Mouse (Mus musculus) c-Kit-positive CD71-negative TER-119-negative erythroid progenitor cells, embryonic 14.5 days (primary cell): ENCODE data around the gene 9530003J23Rik.
"Not testable (repeated sequence)": the region's sequence is repeated elsewhere in the genome, so short reads cannot be mapped to it uniquely, and the experiment has no call there.

Experiments
- DNase-seq: peaks from one replicate; pipeline ENCODE4 v3.0.0-alpha.2; 2013; ENCODE audit warnings: low read depth

Gene 9530003J23Rik

DNA sequence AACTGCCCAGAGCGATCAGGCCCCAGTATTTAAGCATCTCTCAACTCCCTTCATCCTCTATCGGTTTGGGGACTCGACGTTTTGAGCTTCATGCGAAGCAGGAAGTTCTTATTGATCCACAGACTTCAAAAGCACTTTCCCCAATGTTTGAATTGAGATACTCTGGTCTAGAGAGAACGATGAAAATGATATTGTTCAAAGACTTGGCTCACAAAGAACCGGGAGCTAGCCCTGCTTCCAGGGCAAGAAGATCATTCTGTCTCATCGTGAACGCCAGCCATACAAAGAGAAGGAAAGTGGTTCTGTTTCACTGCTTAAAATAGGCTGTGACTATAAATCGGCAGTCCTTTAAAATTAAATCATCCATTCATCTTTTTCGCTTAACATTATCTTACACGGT is at the start of gene 9530003J23Rik:
Gene 9530003J23Rik (minus strand): TSS at position 101 of the 400 bp plus-strand sequence.
- no peak for DNase-seq

DNA sequence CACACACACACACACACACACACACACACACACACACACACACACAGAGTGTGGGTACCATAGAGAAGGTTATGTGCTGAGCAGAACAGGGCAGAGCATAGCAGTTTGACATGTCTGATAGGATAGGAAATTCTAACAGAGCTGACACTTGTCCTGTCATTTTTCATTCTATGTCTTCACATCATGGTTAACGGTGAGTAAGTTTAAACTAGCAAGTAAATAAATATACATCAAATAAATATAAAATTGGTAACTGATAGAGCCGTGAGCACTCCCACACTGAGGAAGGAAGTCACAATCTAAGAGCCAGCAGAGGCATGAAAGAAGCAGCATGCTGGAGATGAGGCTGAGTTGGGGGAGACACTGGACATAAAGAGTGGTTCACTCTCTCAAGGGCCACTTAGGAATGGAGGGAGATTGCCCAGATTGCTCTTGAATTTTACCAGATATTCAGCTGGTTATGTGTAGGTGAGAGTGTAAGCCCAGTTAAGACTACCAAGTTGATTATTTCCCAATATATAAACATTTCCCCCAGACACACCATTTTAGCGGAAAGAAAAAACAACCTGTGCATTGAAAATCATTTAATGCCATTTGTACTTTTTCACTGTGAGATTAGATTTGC is 48.8 kb upstream of the 9530003J23Rik start:
- no peak for DNase-seq

DNA sequence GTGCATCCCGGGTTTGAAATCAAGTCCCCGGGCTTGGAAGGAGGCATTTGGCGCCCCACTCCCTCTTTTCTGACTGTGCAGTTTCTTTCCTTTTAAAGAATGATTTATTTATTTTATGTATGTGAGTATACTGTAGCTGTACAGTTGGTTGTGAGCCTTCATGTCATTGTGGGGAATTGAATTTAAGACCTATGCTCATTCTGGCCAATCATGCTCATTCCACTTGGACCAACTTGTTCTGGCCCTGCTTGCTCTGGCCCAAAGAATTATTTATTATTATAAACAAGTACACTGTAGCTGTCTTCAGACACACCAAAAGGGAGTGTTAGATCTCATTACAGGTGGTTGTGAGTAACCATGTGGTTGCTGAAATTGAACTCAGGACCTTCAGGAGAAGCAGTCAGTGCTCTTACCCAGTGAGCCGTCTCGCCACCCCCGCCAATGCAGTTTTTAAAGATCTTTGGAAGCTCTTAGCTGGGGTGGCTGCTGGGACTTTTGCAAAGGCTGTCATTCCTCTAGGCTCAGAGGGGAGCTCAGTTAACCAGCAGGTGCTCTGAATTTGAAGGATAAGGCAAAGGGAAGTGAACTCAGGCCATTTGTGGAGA is 48.0 kb upstream of the 9530003J23Rik start:
- no peak for DNase-seq

DNA sequence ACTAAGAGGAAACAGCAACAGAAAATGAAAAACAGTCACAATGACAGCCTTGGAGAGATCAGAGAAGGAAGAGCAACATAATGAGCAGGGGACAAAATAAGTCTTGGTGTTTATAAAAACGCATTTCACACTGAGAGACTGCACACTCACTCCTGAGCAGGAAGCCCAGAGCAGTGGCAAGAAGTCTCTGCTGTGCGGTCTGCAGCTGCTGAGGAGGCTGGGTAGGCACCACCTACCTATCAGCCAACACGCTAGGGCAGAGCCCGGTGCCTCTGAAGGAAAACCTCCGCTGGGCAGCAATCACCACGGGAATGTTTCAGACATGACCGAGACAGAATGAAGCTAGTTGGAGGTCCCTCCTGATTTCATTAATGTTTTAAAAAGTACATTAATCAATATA is 47.1 kb upstream of the 9530003J23Rik start:
- not testable (repeated sequence) for DNase-seq

DNA sequence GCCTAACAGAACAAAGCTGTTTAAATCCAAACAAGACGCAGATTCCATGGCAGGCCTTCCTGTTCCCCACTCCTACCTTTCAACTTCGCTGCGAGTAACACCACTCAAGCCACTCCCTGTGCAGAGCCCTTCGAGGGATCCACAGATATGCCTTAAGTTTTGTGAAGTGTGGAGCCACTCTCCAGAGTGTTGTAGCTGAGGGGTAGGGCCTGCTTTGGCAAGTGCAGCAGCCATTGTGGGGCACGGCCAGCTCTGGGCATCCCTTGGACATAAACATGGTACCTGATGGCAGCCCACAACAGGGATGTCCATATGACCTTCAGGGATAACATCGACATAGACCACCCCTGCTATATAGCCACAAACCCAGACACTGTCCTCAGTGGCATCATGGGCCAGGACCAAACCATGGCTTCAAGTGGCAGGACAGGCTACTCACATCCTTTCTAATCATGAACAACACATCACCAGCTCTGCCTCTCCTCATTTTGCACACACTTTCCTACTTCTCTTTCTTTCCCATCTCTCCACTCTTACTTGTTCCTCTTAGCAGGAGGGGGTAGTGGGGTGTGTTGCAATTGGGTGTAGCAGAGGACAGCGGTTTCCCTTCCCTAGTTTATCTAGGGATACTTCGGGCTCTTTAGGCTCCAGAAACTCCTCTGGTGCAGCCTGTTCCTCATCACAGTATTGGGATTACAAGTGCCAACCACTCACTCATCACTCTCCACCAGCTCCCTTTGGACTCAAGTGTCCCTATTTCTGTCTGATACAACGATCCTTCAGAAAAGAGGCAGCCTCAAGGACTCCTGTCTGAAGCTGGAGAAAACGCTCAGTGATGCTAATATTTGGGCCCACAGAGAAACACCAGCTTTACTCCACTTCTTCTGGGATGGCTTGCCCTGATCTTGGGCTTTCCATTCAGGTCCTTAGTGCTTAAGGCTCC is 46.3 kb upstream of the 9530003J23Rik start:
- DNase-seq: no peak

DNA sequence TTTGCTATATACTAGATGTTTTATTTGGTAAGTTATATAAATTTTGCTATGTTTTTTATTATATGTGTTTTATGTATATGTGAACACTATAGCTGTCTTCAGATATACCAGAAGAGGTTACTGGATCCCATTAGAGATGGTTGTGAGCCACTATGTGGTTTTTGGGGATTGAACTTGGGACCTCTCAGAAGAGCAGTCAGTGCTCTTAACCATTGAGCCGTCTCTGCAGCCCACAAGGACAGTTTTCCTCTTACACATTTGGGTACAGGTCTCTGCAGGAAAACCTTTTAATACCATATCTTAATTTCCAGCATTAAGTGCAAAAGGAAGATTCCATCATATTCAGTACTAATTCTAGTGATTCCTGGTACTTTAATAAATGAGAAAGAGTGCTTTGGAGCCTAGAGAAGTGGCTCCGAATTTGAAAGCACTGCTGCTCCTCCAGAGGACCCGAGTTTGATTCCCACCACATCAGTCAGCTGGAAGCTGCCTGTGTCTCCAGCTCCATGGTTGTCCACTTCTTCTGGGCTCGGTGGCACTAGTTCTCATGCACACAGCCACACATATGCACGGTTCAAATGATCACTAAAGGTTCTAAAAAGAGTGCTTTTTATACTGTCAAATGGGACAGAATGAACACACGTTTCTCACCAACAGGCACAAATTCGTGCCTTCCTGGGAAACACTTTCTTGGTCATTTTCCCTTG is 45.5 kb upstream of the 9530003J23Rik start:
- DNase-seq: no peak

DNA sequence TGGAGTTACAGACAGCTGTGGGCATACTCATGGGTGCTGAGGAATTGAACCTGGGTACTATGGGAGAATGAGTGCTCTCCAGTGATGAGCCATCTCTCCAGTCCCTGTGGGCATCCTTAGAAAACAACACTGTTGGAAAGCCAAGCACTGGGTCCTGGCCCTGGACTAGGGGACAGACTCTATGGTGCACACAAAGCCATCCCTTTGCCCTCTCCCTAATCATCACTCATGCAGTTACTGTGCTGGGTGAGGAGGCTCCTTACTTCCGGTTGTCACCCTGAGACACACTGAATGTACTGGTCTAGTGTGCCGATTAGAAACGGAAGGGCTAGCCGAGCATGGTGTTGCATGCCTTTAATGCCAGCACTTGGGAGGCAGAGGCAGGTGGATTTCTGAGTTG is 44.7 kb upstream of the 9530003J23Rik start:
- not testable (repeated sequence) for DNase-seq

DNA sequence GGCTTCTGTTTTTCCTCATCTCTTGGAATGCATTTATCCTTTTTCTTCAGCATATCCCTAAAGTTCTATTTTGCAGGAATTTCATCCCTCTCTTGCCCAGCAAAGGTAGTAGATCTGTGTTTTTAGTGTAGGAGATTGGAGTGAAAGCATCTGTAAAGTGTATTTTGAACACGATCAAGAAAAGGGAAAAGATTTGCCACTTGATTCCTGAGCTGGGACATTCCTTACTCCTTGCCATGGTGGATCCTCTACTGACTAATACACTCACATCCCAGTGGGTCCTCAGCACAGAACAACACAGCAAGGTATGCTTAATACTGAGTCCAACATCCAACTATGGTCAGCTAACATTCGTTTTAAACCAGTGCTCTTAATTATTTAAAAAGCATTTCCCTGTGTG is 44.0 kb upstream of the 9530003J23Rik start:
- DNase-seq: no peak

DNA sequence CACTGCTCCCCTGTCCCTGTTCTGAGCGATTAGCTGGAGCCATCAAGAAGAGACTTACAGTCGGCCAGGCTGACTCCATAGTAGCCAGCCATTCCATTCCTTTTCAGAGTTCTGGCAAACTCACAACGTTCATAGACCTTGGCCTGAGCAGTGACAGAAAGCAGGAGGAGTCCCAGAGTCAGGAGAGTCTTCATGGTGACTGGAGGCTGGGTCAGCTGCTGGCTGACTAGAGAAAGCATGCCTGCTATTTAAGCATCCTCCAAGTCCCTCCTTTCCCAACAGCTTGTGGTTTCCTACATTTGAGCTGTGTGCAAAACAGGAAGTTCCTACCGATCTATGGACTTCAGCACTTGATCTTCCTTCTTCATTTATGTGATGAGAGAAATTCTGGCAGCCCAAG is 43.5 kb upstream of the 9530003J23Rik start, which contains the start of gene Lyz2:
Gene Lyz2 (minus strand): TSS at position 273 of the 400 bp plus-strand sequence.
- no peak for DNase-seq

DNA sequence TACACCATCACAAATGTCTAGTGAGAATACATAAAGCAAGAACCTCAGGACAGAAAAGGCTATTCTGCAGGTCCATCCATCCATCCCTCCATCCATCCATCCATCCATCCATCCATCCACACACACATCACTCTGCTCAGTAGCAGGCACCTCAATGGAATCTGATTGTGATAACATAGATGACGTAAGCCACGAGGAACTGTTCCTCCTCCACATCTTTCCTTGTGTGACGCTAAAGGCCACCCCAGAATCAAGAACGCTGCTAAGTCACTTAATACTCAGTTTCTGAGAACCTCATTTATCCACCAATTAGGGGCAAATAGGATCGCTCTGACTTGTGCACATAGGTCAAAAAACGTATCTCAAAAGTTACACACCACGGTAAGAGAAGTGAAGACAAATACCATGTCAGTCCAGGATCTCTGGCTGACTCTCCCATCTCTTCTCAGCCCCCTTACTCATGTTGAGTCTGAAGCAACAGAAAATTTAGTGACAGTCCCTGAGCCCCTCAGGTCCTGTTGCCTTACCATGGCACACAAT is 42.9 kb upstream of the 9530003J23Rik start:
- no peak for DNase-seq

DNA sequence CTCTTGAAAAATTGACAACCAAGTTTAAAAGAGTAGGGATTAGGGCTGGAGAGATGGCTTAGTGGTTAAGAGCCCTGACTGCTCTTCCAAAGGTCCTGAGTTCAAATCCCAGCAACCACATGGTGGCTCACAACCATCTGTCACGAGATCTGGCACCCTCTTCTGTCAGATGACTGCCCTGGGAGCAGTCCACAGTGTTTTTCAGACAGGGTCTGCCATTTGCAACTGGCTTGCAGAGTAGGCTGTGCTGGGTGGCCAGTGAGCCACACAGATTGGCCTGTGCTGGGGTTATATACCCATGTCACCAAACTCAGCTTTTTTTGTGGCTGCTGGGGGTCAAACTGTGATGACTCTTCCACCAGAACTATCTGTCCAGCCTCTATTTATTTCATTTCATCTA is 41.5 kb upstream of the 9530003J23Rik start:
- no peak for DNase-seq

DNA sequence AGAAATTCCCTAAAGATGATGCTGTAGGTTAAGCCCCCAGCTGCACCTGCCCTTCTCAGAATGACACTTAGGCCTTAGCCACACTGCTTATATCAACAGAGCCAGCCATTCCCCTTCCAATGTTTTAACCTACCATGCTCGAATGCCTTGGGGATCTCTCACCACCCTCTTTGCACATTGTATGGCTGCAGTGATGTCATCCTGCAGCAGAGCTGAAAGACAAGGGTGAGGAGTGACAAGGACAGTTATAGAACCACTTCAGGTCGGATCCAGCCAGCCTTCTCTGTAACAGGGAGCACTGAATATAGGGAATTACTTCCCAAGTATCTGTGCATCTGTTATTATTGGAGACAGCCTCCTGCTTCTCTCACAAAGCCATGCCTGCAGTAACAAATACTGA is 40.0 kb upstream of the 9530003J23Rik start:
- DNase-seq: not testable (repeated sequence)

DNA sequence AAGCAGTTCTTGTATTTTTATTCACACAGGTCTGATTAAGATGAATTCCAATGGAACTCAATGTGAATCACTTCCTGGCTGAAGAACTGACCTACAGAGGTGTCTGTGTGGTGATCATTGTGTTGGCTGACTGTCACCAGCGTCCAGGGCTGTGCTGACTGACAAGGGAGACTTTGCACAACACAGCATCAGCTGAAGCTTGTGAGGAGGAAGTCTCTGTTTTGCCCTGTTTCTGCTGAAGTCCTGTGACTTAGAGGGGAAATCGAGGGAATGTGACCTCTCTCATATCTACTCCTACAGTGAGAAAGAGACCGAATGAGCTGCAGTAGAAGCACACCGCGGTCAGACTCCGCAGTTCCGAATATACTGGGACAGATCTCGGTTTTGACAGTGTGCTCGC is 39.3 kb upstream of the 9530003J23Rik start:
- DNase-seq: not testable (repeated sequence)

DNA sequence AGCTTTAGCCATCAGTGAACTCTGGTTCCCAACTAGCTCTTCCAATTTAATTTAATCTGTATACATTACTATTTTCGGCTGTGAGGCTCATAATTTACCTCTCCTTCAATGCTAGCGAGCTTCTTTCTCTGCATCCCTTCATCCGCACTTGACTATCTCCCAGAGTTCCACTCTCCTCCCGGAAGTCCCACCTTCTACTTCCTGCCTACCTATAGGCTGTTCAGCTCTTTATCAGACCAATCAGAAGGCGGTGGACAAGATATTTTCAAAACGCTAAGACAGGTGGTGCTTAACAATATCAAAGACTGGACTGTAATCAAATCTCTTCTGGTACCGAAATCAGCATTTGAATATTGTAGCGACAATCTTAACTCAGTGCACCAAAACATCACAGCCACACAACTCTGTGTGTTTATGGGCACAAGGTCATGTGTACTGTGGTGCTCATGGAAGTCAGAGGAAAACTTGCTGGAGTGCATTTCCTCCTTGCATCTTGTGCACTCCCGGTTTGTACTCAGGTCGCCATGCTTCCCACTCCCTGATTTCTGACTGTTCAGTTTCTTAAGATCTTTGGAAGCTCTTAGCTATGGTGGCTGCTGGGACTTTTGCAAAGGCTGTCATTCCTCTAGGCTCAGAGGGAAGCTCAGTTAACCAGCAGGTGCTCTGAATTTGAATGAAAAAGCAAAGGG is 37.3 kb upstream of the 9530003J23Rik start:
- DNase-seq: no peak

DNA sequence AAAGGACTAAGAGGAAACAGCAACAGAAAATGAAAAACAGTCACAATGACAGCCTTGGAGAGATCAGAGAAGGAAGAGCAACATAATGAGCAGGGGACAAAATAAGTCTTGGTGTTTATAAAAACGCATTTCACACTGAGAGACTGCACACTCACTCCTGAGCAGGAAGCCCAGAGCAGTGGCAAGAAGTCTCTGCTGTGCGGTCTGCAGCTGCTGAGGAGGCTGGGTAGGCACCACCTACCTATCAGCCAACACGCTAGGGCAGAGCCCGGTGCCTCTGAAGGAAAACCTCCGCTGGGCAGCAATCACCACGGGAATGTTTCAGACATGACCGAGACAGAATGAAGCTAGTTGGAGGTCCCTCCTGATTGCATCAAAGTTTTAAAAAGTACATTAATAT is 36.1 kb upstream of the 9530003J23Rik start:
- not testable (repeated sequence) for DNase-seq

DNA sequence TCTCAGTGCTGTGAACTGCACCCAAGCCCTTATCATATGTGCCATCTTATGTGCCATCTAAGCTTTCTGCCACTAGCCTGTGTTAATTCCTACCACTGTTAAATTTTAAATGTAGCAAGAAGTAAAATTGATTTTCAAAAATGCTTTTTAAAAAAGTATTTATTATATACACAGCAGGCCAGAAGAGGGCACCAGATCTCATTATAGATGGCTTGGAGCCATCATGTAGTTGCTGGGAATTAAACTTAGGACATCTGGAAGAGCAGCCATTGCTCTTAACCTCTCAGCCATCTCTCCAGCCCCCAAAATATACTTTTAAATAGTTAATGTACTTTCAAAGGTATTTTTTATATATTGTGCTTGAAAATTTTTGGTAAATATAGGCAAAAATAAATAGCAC is 33.5 kb upstream of the 9530003J23Rik start:
- no peak for DNase-seq

DNA sequence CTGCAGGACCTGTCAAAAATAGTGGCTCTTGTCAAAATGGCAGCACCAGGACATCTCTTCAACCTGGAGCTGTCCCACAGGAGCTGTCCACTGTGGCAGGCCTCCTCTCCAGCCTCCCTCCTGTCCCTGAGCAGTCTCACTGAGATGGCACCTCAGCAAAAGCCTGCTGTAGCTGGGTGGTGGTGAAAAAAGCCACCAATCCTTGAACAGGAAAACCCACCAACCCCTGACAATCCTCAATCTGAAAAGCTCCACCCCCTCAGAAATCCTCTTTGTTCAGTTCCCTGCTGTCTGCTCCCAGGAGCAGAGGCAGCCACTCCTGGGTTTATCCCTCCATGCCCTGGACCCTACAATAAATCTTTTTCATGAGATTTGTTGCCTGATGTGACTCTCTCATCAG is 21.4 kb upstream of the 9530003J23Rik start:
- no peak for DNase-seq

DNA sequence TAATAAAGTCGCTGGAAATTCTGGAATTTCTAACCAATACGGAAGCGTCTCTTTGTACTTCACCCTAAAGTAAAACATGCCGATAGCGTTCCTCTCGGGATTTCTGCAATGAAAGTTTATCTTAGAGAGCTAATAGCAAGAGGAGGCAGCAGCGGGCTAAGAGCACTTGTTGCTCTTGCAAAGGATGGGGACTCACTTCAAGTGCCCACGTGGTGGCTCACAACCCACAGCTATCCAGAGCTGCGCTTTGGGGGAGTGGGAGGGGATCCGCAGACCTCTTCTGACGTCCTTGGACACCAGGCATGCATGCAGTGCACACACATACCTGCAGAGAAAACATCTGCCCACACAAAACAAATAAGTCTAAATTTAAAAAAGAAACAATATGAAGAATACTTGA is 2.6 kb downstream of the 9530003J23Rik start:
- no peak for DNase-seq

DNA sequence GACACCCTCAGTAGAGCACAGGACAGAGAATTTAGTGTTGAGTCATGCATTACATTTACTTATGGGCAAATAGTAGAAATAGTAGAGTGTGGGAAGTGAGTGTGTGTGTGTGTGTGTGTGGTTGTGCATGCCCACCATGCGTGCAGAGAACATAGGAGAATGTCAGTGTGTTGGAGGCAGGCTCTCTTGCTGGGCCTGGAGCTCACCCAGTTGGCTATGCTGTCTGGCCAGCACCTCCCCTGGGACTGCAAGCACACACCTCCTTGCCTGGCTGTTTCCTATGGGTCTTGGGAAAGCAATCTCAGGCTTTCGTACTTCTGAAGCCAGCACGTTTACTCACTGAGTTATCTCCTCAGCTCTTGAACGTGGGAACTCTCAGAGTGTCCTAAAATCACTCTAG is 3.7 kb downstream of the 9530003J23Rik start:
- DNase-seq: no peak

DNA sequence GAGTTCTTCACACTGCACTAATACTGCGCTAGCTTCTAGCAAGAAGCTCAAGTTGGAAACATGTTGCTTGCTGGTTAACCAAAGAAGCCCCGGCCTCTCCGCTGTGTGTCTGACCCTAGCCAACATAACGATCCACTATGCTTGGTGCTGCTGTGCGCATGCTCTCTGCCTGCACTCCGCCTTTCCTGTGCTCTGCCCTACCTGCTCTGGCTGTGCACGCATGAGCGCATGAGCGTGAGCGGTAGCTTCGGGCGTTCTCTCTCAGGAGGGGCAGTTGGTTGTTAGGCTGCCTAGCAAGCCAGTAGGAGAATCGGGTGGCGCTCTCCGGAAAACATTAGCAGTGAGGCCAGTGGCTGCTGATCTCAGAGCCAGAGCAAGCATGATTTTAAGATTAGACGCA is 8.7 kb downstream of the 9530003J23Rik start:
- DNase-seq: no peak

DNA sequence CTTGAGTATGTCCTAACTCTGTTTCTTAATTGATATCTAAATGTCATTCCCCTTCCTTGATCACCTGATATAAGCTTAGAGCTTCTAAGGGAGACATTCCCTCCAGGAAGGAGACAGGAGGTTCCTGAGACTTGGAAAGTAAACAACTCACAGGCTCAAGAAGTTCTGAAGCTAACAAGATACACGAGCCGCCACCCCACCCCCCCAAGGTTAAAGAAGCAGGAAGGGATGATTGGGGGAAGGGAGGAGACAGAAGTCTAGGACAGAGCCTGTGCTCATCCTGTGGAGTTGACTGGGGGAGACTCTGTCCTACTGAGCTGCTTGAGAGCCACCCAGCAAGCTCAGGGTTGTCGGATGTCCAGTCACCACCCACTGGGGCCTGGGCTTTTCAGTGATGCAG is 12.5 kb downstream of the 9530003J23Rik start:
- no peak for DNase-seq
